Mouse (Mus musculus): ENCODE results near the gene Rnf44. TPM values are rescaled to one million over a fixed set of nuclear protein-coding genes. Genes with fewer than 3 reads are reported as not detected.

Rnf44 gene
- total RNA-seq, 2 experiments from 2014 or later = 160 to 179 TPM

DNA sequence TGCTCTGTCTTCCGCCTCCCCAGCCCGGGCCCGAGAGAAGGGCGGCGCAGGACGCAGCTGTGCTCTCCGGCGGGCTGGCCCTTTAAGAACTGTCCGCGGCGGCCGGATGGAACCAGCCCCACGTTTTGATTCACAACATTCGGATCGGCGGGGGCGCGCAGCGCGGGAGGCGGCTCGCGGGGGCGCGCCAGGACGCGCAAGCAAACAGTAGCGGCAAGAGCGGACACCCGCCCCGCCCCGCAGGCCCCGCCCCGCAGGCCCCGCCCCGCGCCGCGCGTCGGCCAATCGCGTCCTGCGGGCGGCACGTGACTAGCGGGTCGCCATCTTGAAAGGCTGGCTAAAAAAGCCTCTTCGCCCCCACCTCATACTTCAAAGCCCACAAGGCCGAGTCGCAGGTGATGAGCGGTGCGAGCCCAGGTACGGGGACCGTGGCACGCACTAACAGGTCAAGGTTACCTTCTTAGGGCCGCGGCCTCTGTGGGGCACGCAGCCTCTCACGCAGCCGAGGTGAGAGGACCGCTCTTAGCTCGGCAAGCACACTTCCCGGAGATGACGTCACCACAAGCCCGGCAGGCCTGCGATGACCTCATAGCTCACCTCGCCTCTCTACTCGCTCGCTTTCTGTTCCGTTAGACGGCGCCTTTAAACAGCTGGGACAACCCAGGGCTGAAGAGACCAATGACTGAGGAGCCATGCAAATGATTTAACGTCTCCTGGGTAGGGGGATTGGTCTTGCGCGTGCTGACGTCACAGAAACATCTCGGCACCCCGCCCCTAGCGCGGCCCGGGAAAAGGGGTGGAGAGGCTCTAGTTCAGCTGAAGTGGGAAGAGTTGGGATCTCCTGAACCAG, 5.9 kb downstream of the Rnf44 start:
- intact Hi-C loops (cut with DNase I) = no loop called here
- DNase-seq (ENCODE audit: low spot score in 2 of 2) = peak; percentile 96 to 97

DNA sequence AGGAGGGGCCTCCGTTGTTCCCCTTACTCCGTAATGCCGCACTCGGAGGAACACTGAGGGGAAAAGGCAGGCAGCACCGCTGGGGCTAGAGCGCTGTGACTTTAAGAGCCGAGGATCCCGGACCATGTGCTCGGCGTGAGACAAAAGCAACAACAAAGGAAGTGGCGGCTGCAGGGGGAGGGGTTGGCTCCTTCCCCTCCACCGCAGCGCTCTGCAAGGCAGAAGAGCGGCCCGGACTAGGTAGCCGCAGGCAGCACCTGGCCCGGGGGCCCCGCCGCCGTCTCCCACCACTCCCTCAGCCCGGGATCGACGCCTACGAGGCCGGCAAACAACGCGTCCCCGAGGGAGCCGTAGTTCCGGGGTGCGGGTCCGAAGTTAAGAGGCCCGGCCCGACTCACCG, 6.6 kb downstream of the Rnf44 start:
- intact Hi-C loops (cut with DNase I) = no loop called here
- DNase-seq (ENCODE audit: low spot score in 2 of 2) = peak; percentile 69 to 73

DNA sequence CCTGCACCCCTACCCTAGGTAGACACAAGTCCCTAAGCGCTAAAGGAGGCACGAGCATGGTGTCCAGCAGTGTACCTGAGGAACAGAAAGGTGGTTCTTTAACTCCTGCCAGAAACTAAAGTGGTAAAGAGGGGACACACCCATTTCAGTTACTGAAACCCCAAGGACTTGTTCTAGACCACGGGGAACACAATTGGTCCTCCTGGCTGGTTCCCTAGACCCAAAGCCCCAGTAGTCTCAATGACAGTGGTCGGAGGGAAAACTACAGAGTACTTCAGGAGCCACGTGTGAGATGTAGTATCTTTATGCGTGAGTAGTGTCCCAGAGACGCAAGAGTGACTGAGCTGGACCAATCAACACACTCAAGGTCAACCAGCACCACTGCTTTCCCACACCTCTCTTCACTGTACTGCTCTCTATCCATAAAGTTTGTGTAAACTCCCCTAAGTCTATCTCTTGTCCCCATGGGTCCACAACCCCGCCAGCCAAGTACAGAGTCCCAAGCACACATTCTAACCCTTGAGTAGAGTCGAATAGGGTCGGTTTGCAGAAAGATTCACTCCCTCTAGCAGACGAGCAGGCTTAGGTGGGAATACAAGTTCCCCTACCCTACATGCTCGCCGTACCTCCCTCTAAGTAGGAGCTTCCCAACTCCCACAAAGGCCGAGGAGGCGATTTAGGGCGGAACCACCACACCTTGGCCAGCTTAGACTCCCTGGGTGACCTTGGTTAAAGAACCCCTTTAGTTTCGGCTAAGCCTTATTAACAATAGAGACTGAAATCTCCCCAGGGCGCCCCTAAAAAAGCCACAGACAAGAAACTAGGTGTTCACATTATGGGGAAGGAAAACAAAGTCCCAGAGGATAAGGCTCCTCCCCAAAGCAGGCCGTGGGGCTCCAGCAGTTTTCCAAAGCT, 7.3 kb downstream of the Rnf44 start:
- DNase-seq (ENCODE audit: low spot score in 2 of 2) = no peak
- intact Hi-C loops (cut with DNase I) = no loop called here

DNA sequence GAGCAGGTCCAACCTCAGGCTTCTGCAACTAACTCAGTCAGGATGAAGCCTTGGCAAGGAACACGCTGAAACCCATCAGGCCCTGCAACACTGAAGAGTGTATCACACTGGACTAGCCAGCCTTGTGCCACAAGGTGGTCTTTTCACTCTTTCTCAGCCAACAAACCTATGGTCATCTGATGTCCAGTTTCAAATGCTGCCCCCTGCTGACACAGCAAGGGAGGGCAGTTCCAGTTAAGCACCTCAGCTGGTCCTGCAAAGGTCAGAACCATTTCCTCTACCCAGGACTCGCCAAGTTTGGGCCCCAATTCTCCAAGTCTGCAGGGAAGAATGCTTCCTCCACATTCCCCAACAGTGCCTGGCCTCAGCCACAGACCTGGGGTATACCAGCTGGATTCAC, 8.5 kb downstream of the Rnf44 start:
- DNase-seq (ENCODE audit: low spot score in 2 of 2) = no peak
- intact Hi-C loops (cut with DNase I) = no loop called here

- no peak for DNase-seq (ENCODE audit: low spot score in 2 of 2)
- intact Hi-C loops (cut with DNase I) = no loop called here
These were observed 9.4 kb downstream of the Rnf44 start for GRCm38 (mm10) chr13:54684140-54684896.

- no peak for DNase-seq (ENCODE audit: low spot score in 2 of 2)
- intact Hi-C loops (cut with DNase I) = no loop called here
These were observed 10.4 kb downstream of the Rnf44 start for GRCm38 (mm10) chr13:54683301-54683700.

DNA sequence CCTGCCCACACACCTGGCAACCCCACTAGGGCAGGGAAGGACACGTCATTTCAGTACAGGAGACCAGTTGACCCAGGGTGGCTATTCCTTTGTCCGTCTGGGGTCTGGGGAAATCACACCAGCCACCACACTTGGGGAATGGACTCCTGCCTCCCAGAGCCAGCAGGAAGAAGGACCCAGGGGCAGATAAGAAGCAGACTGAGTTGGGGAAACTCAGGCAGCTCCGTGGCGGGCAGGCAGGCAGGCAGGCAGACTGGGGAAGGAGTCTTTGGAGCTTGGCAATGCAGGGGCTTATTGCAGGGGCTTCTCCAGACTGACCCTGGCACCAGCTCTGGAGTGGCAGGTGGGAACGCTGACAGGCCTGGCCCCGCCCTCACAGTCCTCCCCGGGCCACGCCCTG, 12.4 kb downstream of the Rnf44 start:
- intact Hi-C loops (cut with DNase I) = no loop called here
- no peak for DNase-seq (ENCODE audit: low spot score in 2 of 2)

GRCm38 (mm10) chr13:54680184-54680853, 13.4 kb downstream of the Rnf44 start:
- intact Hi-C loops (cut with DNase I) = no loop called here
- DNase-seq (ENCODE audit: low spot score in 2 of 2) = no peak

GRCm38 (mm10) chr13:54678263-54678662, 15.4 kb downstream of the Rnf44 start:
- intact Hi-C loops (cut with DNase I) = no loop called here
- DNase-seq (ENCODE audit: low spot score in 2 of 2) = no peak

- DNase-seq (ENCODE audit: low spot score in 2 of 2) = no peak
- intact Hi-C loops (cut with DNase I) = no loop called here
These were observed 17.7 kb downstream of the Rnf44 start for GRCm38 (mm10) chr13:54675895-54676590.

DNA sequence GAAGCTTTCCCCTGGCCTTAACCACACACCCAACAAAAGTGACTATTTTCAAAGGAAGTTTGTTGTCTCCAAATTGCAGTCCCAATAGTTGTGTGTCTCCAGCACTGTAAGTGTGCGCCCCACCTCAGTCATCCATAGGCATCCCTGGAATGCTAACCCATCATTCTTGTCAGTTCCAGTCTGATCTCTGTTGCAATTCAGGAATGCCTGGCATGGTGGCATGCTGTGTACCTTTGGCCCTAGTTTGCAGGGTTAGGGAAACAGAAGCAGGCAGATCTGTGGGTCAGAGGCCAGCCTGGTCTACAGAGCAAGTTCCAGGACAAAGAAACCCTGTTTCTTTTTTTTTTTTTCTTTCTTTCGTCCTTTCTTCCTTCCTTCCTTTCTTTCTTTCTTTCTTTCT, 23.2 kb downstream of the Rnf44 start:
- intact Hi-C loops (cut with DNase I) = no loop called here
- no peak for DNase-seq (ENCODE audit: low spot score in 2 of 2)

DNA sequence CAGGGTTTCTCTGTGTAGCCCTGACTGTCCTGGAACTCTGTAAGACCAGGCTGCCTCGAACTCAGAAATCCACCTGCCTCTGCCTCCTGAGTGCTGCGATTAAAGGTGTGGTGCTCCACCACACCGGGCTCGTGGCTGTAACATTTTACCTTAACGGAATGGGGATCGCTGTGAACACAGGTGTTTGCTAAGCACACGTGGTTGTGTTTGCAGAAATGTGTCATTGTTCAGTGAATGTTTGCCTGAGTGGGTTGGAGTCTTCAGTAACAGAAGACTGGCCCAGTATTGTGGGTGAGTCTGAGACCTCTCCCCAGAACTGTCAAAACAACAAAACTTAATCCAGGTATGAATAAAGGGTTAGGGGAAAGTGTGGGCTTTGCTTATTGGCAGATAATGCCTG, 28.6 kb downstream of the Rnf44 start:
- intact Hi-C loops (cut with DNase I) = no loop called here
- DNase-seq (ENCODE audit: low spot score in 2 of 2) = no peak

DNA sequence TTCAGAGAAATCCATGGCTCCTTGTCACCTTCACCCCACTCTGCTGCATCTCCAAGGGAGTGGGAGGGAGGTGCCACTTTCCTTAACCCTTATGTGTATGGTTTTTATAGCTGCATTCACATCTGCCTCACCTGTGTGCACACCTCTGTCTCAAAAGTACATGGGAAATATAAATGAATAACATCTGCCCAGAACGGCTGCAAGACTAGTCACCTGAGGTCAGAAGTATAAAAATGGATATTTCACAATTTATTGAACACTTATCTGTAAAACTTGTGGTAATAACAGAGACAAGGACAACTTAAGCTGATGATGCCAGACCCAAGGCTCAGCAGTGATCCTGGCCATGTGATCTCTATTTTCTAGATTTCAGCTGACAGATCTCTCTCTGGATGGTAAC, 29.2 kb downstream of the Rnf44 start:
- DNase-seq (ENCODE audit: low spot score in 2 of 2) = no peak
- intact Hi-C loops (cut with DNase I) = no loop called here

DNA sequence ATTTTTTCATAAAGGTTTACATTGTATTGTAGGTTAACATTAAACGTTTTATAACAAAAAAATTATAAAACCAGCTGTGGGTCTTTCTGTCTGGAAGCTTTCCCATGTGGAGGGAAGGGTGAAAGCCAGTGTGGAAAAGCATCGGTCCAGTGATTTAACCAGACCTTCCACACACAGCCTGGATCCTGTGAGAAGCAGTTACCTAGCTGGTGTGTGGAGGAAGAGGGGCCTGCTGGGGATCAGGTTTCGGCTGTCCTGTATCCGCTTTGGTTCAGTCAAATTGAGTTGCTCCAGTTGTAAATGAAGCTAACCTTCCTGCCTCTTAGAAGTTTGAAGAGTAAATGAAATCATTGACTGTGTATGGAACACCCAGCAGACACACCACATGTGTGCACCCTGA, 29.7 kb downstream of the Rnf44 start:
- intact Hi-C loops (cut with DNase I) = no loop called here
- no peak for DNase-seq (ENCODE audit: low spot score in 2 of 2)

GRCm38 (mm10) chr13:54661358-54661757, 32.3 kb downstream of the Rnf44 start:
- intact Hi-C loops (cut with DNase I) = no loop called here
- DNase-seq (ENCODE audit: low spot score in 2 of 2) = no peak

DNA sequence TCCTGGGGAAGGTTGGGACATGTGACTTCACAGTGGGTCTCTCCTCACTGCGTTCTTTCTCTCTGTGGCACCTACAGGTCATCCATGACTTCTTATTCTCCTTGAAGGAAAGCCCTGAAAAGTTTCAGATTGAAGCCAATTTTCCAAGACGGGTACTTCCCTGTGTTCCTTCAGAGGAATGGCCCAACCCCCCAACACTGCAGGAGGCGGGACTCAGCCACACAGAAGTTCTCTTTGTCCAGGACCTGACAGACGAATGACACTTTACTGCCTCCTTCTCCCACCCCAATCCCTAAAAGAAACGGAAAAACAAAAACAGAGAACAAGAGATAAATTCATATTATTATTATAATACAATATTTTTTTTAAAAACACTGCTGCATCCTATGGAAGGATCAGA, 32.8 kb downstream of the Rnf44 start:
- no peak for DNase-seq (ENCODE audit: low spot score in 2 of 2)
- intact Hi-C loops (cut with DNase I) = no loop called here

DNA sequence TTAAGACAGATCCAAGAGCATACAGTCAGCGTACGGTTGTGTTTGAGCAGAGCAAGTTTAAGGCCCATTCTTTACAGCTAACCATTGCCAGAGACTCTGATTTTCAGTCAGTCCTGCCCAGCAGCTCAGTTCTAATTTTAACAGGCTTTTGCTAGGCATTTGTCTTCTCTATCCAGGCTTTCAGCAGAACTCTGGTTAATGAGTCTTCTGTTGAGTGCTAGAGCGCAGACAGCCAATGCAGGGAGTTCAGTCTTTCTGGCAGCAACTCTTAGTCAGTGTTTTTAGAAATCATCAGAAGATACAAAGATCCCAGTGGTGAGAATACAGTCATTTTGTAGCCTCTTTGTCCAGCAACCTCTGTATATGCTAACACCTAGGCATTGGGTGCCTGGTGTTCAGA, 43.2 kb downstream of the Rnf44 start:
- intact Hi-C loops (cut with DNase I) = no loop called here
- DNase-seq (ENCODE audit: low spot score in 2 of 2) = no peak

DNA sequence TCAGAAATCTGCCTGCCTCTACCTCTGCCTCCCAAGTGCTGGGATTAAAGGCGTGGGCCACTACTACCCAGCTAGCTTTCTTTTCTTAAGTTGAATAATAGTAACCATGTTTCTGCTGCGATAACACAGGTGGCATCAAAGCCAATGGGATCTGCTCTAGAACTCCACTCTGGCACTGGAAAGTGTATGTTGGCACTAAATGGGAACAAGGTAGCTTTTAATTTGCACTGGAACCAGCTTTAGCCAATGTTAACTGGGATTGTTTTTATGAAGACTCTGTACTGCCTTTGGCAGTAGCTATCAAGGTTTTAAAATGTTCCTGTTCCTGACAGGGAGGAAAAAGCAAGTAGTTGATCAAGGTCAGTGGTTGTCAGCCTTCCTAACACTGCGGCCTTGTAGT, 58.7 kb downstream of the Rnf44 start:
- intact Hi-C loops (cut with DNase I) = no loop called here
- no peak for DNase-seq (ENCODE audit: low spot score in 2 of 2)

DNA sequence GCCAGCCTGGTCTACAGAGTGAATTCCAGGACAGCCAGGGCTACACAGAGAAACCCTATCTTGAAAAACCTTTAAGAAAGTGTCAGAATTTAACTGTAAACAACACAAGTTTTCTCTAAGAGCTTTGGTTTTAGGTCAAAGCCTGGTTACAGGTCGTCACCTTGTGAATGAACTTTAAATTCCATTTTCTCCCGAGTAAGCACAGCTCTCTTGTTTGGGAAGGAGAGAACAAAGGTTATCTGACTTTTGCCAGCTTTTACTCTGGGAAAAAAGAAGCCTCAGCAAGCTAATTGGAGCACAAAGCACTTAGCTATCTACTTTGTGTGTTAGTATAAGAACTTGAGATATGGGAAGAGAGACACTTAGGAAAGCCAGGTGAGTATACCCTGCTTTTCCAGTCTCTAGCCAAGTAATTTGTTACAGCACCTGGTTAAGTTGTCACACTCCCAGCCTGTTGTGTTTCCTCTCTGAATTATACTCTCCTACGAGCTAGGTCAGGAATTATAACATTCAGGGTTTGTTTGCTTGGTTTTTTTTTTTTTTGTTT, 60.9 kb downstream of the Rnf44 start:
- no peak for DNase-seq (ENCODE audit: low spot score in 2 of 2)
- intact Hi-C loops (cut with DNase I) = no loop called here

Measured in left cerebral cortex, postnatal 36 days (tissue).